Mouse (Mus musculus) limb, embryonic 13.5 days (tissue): ENCODE data around the gene Olfr1249. TPM values are rescaled to one million over a fixed set of nuclear protein-coding genes. Genes with fewer than 3 reads are reported as not detected.
"Not testable (repeated sequence)": the region's sequence is repeated elsewhere in the genome, so short reads cannot be mapped to it uniquely, and the experiment has no call there.

Source experiments
- ATAC-seq: fragments of 200-750 bp; cut with Nextera tagmentation; 2 replicates; pipeline ENCODE4 v1.8.0; 2017; ENCODE audit warnings: low read depth, moderate number of reproducible peaks, moderate TSS enrichment; ENCODE audit not compliant: low FRiP score
- H3K27ac ChIP-seq: fragments of 300-500 bp; sonication (generic); 2 replicates; pipeline ENCODE4 v1.5.1; 2015; ENCODE audit warnings: inconsistent platforms, mild to moderate bottlenecking, moderate library complexity
- H3K27me3 ChIP-seq: fragments of 300-500 bp; sonication (generic); 2 replicates; pipeline ENCODE4 v1.6.1; 2015; ENCODE audit warnings: mild to moderate bottlenecking, inconsistent platforms
- H3K36me3 ChIP-seq: fragments of 300-500 bp; sonication (generic); 2 replicates; pipeline ENCODE4 v1.6.1; 2015; ENCODE audit warnings: inconsistent platforms, mild to moderate bottlenecking, moderate library complexity
- H3K4me1 ChIP-seq: fragments of 300-500 bp; sonication (generic); 2 replicates; pipeline ENCODE4 v1.6.1; 2015; ENCODE audit warnings: inconsistent platforms
- H3K4me2 ChIP-seq: fragments of 300-500 bp; sonication (generic); replicated peaks from 2 replicates; pipeline ENCODE4 v1.6.1; 2015; ENCODE audit warnings: inconsistent platforms, mild to moderate bottlenecking, moderate library complexity
- H3K4me3 ChIP-seq: fragments of 300-500 bp; sonication (generic); 2 replicates; pipeline ENCODE4 v1.5.1; 2015; ENCODE audit warnings: moderate library complexity, mild to moderate bottlenecking, inconsistent platforms
- H3K9ac ChIP-seq: fragments of 300-500 bp; sonication (generic); 2 replicates; pipeline ENCODE4 v1.6.1; 2015; ENCODE audit warnings: mild to moderate bottlenecking, inconsistent platforms
- H3K9me3 ChIP-seq: fragments of 300-500 bp; sonication (generic); 2 replicates; pipeline ENCODE4 v1.6.1; 2016; ENCODE audit warnings: inconsistent platforms
- WGBS: fragments of 180-500 bp; shearing (Covaris S2); methylation state at CpG from one replicate; pipeline ENCODE4 v1.1.7; 2015; 5-methylcytosine and 5-hydroxymethylcytosine counted together
- polyA plus RNA-seq: library from polyadenylated mRNA; unstranded; fragments of >200 nt; fragmentation: Nextera tagmentation; extraction: Ambion mirVana; gene quantifications from 2 replicates; pipeline ENCODE4 v1.2.1, GENCODE M21; 2015

Olfr1249 gene
- not detected in 2 replicates for polyA plus RNA-seq

DNA sequence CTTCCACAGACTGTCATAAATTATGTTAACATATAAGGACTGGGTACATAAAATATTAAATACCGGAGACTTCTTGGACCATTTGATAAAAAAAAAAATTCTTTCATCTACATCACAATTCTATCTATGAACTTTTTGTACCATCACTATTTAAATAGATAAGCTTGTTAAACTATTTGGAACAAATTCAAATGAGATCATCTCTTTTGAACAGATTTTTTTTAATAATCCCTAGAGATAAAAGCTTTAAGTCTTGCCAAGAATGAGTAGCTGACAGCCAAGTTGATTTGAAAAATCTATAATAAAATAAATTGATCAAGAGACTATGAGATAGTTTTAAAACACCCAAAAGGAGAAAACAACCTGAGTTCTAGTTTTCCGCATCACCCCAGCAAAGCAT lies at the start of gene Olfr1249:
Gene Olfr1249, minus strand, starts transcription at position 101 of the 400 bp plus-strand sequence.
- 89% methylated on average over 2 of the region's 2 CpGs for WGBS

DNA sequence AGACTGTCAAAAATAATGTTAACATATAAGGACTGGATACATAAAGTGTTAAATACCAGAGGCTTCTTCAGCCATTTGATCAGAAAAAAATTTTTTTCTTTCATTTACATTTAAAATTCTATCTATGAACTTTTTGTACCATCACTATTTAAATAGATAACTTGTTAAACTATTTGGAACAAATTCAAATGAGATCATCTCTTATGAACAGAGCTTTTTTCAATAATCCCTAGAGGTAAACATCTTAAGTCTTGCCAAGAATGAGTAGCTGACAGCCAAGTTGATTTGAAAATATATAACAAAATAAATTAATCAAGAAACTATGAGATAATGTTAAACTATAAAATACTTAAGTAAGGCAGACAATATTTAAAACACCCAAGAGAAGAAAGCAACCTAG lies 37.1 kb upstream of the Olfr1249 start, which contains the start of gene Olfr1251:
Gene Olfr1251, minus strand, starts transcription at position 101 of the 400 bp plus-strand sequence.
- ATAC-seq: no peak
- Histone ChIP-seq H3K9me3 (no peaks in the 10 kb centered on the region), H3K4me2 (no peak within 1 kb of the TSS), H3K4me1 (no peaks in the 10 kb centered on the region), H3K27me3 (no peaks in the 10 kb centered on the region), H3K27ac (no peak within 1 kb of the TSS), H3K4me3 (no peak within 1 kb of the TSS), H3K9ac (no peak within 1 kb of the TSS), H3K36me3 (no peaks in the 10 kb centered on the region)

More for the DNA sequence above, at the start of gene Olfr1249:
- H3K4me2 ChIP-seq: no peak within 1 kb of the TSS
- no peak within 1 kb of the TSS for H3K27ac ChIP-seq
- no peaks in the 10 kb centered on the region for H3K27me3 ChIP-seq
- no peak within 1 kb of the TSS for H3K9ac ChIP-seq
- H3K4me1 ChIP-seq: no peaks in the 10 kb centered on the region
- no peaks in the 10 kb centered on the region for H3K36me3 ChIP-seq
- no peak within 1 kb of the TSS for H3K4me3 ChIP-seq
- no peaks in the 10 kb centered on the region for H3K9me3 ChIP-seq
- no peak for ATAC-seq

DNA sequence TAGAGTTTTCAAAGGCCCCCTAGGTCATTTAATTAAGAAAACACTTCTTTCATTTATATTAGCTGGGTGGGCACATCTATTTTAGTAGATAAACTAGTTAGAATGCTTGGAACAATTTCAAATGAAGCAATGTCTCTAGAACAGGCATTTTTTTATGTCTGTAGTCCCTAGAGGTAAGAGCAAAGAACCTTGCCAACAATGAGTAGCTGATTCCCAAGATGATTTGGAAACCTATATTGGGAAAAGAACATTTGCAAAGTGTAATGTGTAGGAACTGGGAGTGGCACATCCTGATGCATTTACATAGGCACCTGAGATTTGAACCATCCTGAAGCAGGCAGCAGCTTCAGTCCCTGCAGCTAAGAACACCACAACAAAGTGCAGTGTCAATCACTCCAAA lies 26.6 kb upstream of the Olfr1249 start, which contains the start of gene Olfr1250:
Gene Olfr1250, minus strand, starts transcription at position 101 of the 400 bp plus-strand sequence.
- no peaks in the 10 kb centered on the region for H3K9me3 ChIP-seq
- H3K27me3 ChIP-seq: no peaks in the 10 kb centered on the region
- H3K4me3 ChIP-seq: no peak within 1 kb of the TSS
- H3K4me1 ChIP-seq: no peaks in the 10 kb centered on the region
- H3K9ac ChIP-seq: no peak within 1 kb of the TSS
- no peak within 1 kb of the TSS for H3K27ac ChIP-seq
- no peaks in the 10 kb centered on the region for H3K36me3 ChIP-seq
- no peak for ATAC-seq
- H3K4me2 ChIP-seq: no peak within 1 kb of the TSS

DNA sequence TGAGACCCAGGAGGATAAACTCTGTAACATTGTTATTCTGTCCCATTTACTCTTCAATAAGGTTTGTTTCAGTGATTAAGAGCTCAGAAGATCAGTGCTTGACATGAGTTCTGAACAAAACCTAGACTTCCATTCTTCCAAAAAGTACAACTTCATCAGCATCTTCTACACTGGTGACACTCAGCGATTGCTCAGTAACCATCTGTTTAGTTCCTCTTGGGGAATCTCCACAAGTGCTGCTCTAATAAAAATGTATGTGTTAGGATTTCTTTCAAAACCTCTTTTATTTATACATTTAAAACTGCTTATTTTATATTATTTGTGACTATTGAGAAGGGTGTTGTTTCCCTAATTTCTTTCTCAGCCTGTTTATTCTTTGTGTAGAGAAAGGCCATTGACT lies 16.6 kb downstream of the Olfr1249 start, which contains the start of gene Olfr1248:
Gene Olfr1248, minus strand, starts transcription at position 101 of the 400 bp plus-strand sequence.
- not testable (repeated sequence) for H3K36me3 ChIP-seq, H3K4me1 ChIP-seq, ATAC-seq, H3K9ac ChIP-seq, H3K9me3 ChIP-seq, H3K27ac ChIP-seq, H3K4me3 ChIP-seq, H3K27me3 ChIP-seq, H3K4me2 ChIP-seq
- WGBS: 98% methylated on average over 1 of the region's 1 CpGs

DNA sequence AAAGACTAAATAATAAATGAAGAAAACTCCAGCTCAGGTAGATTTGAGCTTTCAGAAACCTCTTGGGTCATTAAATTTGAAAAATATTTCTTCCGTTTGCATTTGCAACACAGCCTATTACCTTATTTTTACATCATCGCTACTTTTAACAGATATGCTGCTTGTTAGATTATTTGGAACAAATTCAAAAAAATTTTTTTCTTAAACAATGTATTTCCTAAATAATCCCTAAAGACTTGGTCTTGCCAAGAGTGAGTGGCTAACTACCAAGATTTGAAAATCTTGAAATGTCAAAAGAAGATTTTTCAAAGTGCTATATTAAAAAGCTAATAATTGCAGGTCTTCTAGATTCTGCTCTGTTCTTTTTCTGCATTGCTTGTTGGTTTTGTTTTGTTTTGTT lies 20.8 kb downstream of the Olfr1249 start, which contains the start of gene Olfr1247:
Gene Olfr1247, minus strand, starts transcription at position 101 of the 400 bp plus-strand sequence.
- H3K4me2 ChIP-seq: no peak within 1 kb of the TSS
- ATAC-seq: no peak
- H3K27me3 ChIP-seq: no peaks in the 10 kb centered on the region
- H3K4me3 ChIP-seq: no peak within 1 kb of the TSS
- no peaks in the 10 kb centered on the region for H3K36me3 ChIP-seq
- no peaks in the 10 kb centered on the region for H3K9me3 ChIP-seq
- H3K27ac ChIP-seq: no peak within 1 kb of the TSS
- no peak within 1 kb of the TSS for H3K9ac ChIP-seq
- H3K4me1 ChIP-seq: no peaks in the 10 kb centered on the region
- 87% methylated on average over 2 of the region's 2 CpGs for WGBS

DNA sequence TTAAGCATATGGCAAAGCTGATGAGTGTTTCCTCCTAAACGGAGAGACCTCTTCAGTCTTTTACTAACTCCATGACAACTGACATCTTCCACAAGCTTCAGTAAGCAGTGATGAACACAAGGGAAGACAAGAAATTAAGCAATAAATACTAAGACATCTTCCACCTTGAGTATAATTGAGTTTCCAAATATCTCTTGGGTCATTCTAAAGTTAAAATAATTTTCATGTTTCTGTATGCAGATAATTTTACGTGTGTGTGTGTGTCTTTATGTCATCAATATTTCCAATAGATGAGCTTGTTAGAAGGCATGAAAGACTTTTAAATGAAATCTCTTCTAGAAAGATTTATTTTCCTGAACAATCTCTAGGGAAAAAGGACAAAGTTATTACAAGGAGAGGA lies 41.7 kb downstream of the Olfr1249 start, which contains the start of gene Olfr1246:
Gene Olfr1246, minus strand, starts transcription at position 101 of the 400 bp plus-strand sequence.
- H3K36me3 ChIP-seq: no peaks in the 10 kb centered on the region
- H3K27ac ChIP-seq: no peak within 1 kb of the TSS
- no peak within 1 kb of the TSS for H3K9ac ChIP-seq
- no peaks in the 10 kb centered on the region for H3K4me1 ChIP-seq
- H3K9me3 ChIP-seq: no peaks in the 10 kb centered on the region
- H3K4me3 ChIP-seq: no peak within 1 kb of the TSS
- H3K4me2 ChIP-seq: no peak within 1 kb of the TSS
- no peaks in the 10 kb centered on the region for H3K27me3 ChIP-seq
- 68% methylated on average over 2 of the region's 2 CpGs for WGBS
- ATAC-seq: no peak

Other genes starting within 250 kb of the Olfr1249 start
- gene Olfr1238, start 225.3 kb downstream of the Olfr1249 start, polyA plus RNA-seq: not detected in 2 replicates
- not detected in 2 replicates for gene Olfr1239, start 214.6 kb downstream of the Olfr1249 start, polyA plus RNA-seq
- not detected in 2 replicates for gene Olfr1240, start 192.0 kb downstream of the Olfr1249 start, polyA plus RNA-seq
- not detected in 2 replicates for gene Olfr1241, start 147.9 kb downstream of the Olfr1249 start, polyA plus RNA-seq
- gene Olfr1242, start 136.6 kb downstream of the Olfr1249 start, polyA plus RNA-seq: not detected in 2 replicates
- gene Olfr1243, start 103.5 kb downstream of the Olfr1249 start, polyA plus RNA-seq: not detected in 2 replicates
- gene Olfr1245, start 56.5 kb downstream of the Olfr1249 start, polyA plus RNA-seq: not detected in 2 replicates
- not detected in 2 replicates for gene Olfr1246, start 41.8 kb downstream of the Olfr1249 start, polyA plus RNA-seq
- not detected in 2 replicates for gene Olfr1247, start 20.9 kb downstream of the Olfr1249 start, polyA plus RNA-seq
- not detected in 2 replicates for gene Olfr1248, start 16.7 kb downstream of the Olfr1249 start, polyA plus RNA-seq
- gene Olfr1250, start 26.5 kb upstream of the Olfr1249 start, polyA plus RNA-seq: not detected in 2 replicates
- gene Olfr1251, start 37.0 kb upstream of the Olfr1249 start, polyA plus RNA-seq: not detected in 2 replicates
- gene Olfr1252, start 90.0 kb upstream of the Olfr1249 start, polyA plus RNA-seq: not detected in 2 replicates
- gene Olfr1253, start 122.1 kb upstream of the Olfr1249 start, polyA plus RNA-seq: not detected in 2 replicates
- gene Olfr1254, start 158.6 kb upstream of the Olfr1249 start, polyA plus RNA-seq: not detected in 2 replicates
- not detected in 2 replicates for gene Olfr1255, start 177.1 kb upstream of the Olfr1249 start, polyA plus RNA-seq
- not detected in 2 replicates for gene Olfr1256, start 206.6 kb upstream of the Olfr1249 start, polyA plus RNA-seq
- gene Olfr48, start 213.2 kb upstream of the Olfr1249 start, polyA plus RNA-seq: not detected in 2 replicates
- gene Olfr1257, start 243.5 kb upstream of the Olfr1249 start, polyA plus RNA-seq: not detected in 2 replicates